Mouse (Mus musculus) bone marrow, adult 2 months (tissue): ENCODE measurements around the gene Top3a. TPM values are rescaled to one million over a fixed set of nuclear protein-coding genes. Genes with fewer than 3 reads are reported as not detected.

Experiments used
- H3K27ac ChIP-seq: fragments of 200-500 bp; 2 replicates; pipeline ENCODE4 v1.5.1; 2012; ENCODE audit warnings: low read depth, mild to moderate bottlenecking, control low read depth, inconsistent platforms, low read length; ENCODE audit not compliant: control insufficient read depth, poor library complexity, insufficient read depth
- H3K4me1 ChIP-seq: fragments of 200-500 bp; 2 replicates; pipeline ENCODE4 v1.6.1; 2011; ENCODE audit warnings: low read length; ENCODE audit not compliant: control insufficient read depth, insufficient read depth
- H3K4me3 ChIP-seq: fragments of 200-500 bp; replicated peaks from 2 replicates; pipeline ENCODE3; 2011; ENCODE audit warnings: mild to moderate bottlenecking, low read depth, low read length, control low read depth; ENCODE audit not compliant: control insufficient read depth
- CTCF ChIP-seq: fragments of 200-500 bp; IDR thresholded peaks from 2 replicates; pipeline ENCODE4 v1.5.1; 2011; ENCODE audit warnings: low read length, control low read depth; ENCODE audit not compliant: control insufficient read depth, insufficient read depth
- POLR2A ChIP-seq: fragments of 200-500 bp; IDR thresholded peaks from 2 replicates; pipeline ENCODE4 v1.6.1; 2011; ENCODE audit warnings: low read depth, mild to moderate bottlenecking, control low read depth, low read length, borderline replicate concordance; ENCODE audit not compliant: control insufficient read depth
- WGBS: fragments of 180-500 bp; shearing (Covaris S2); methylation state at CpG from one replicate; pipeline ENCODE4 v1.1.7; 2018; 5-methylcytosine and 5-hydroxymethylcytosine counted together
- polyA plus RNA-seq: library from polyadenylated mRNA; stranded (reverse); fragments of >200 nt; gene quantifications from 2 replicates; pipeline ENCODE4 v1.2.4, GENCODE M21; 2011; ENCODE audit warnings: low replicate concordance; ENCODE audit not compliant: missing spikeins, insufficient read depth, insufficient read length

The Top3a gene
- polyA plus RNA-seq, 1 experiment = 8.1 TPM

DNA sequence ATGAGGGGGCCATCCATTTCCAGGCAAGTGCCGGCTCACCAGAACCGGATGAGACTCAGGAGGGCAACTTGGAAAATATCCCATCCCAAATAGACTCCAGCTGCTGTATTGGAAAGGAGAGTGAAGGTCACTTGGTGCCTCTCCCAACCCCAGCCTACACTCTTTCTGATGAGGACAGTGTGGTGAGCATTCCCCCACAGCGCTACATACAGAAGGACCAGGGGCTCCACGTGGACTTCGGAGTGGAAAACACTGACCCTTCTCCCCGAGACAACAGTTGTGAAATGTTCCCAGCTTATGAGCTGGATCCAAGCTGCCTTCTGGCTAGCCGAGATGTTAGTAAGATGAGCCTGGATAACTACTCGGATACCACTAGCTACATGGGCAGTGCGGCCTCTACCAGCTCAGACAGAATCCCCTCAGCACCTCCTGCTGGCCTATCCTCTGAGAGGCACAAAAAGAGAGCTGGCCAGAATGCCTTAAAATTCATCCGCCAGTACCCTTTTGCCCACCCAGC, 2.6 kb upstream of the Top3a start:
- no peak overlapping the region for H3K4me3 ChIP-seq
- peaks cover 16% of the 10 kb centered on the region for H3K4me1 ChIP-seq
- no peak overlapping the region for H3K27ac ChIP-seq
- TF ChIP-seq POLR2A (no peak), CTCF (no peak)
- 86% methylated on average over 10 of the region's 10 CpGs for WGBS

DNA sequence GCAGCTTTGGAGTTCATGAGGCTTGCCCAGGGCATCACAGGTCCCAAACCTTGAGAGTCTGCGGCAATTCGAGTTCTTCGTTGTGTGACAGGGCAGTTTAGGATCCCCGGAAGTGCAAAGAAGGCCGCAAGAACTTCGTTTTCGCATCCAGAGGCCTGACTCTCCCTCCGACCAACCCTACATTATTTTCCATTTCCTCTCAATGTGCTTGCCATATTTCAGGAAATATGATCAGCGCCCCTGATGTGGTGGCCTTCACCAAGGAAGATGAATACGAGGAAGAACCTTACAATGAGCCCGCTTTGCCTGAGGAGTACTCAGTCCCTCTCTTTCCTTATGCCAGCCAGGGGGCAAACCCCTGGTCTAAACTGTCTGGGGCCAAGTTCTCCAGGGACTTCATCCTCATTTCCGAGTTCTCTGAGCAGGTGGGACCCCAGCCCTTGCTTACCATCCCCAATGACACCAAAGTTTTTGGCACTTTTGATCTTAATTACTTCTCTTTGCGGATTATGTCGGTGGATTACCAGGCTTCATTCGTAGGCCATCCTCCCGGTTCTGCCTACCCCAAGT, 721 bp upstream of the Top3a start:
- WGBS = 24% methylated on average over 16 of the region's 16 CpGs
- Histone ChIP-seq H3K4me1 (peaks cover 12% of the 10 kb centered on the region), H3K27ac (peak overlapping the region; percentile 91), H3K4me3 (peak overlapping the region; percentile 84)
- no peak for TF ChIP-seq POLR2A
- no peak for TF ChIP-seq CTCF

DNA sequence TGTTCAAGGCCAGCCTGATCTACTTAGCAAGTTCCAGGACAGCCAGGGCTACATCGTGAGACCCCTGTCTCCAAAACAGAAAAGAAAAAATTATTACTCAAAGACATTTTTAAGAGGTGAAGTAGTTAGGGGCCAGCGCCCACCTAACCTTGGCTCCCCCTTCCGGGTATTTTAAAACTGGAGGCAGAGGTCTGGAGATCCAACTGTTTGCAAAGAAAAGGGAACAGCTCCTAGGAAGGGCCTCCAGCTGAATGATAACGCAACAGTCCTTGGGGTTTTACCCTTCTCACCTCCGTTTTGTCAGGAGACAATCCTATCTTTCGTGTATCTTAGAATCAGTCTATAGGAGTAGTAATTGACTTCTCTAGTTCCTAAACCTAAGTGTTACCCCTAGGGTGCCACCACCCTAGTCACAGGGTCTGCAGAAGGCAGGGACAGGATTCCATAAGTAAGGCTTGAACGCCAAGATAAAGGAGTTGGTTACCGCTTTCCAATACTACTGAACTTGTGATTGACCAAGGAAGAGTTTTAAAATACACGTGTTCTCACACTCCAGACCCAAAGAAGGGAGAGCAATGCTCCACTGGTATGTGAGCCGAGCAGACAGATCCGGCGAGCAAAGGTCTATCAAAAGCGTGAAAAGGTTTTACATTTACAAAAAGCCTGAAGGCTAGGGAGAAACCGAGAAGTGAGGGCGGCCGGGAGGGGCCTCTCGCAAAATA, 897 bp downstream of the Top3a start:
- H3K27ac ChIP-seq = peak overlapping the region; percentile 91
- peaks cover 11% of the 10 kb centered on the region for H3K4me1 ChIP-seq
- 2% methylated on average over 17 of the region's 17 CpGs for WGBS
- H3K4me3 ChIP-seq = peak overlapping the region; percentile 84
- TF ChIP-seq POLR2A = no peak
- no peak for TF ChIP-seq CTCF

DNA sequence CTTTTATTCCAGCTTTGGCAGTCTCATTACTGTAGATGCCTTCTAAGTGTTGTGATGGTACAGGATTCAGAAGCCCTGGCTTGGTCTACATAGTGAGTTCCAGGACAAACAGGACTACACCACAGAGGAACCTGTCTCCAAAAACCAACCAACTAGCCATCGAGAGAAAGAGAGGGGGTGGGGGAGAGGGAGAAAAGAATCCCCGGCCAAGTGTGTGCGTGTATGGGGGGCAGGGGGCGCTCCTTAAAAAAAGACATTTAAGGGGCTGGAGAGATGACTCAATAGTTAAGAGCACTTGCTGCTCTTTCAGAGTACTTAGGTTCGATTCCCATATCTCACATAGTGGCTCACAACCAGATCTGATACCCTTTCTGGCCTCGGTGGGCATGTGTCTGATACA, 1.6 kb downstream of the Top3a start:
- WGBS = 47% methylated on average over 6 of the region's 6 CpGs
- TF ChIP-seq CTCF (no peak), POLR2A (no peak)
- Histone ChIP-seq H3K27ac (no peak overlapping the region), H3K4me3 (no peak overlapping the region), H3K4me1 (peaks cover 8% of the 10 kb centered on the region)

DNA sequence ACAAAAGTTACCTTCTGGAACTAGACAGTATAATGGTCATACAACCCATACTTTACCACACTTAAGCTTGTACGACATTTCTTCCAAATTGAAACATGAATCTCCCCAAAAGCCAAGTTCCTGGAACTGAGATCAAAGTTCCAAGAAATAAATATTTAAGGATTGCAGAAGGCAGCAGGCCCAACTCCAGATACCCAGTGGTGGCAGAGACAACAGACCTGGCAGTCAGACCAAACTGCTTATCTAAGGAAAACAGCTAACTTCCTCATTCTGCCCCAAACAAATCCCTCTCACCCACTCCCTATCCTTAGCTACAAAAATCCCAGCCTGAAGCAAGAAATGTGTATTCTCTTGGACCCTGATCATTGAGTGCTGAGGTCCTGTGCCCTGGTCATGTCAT, 2.3 kb downstream of the Top3a start:
- H3K4me1 ChIP-seq = peaks cover 5% of the 10 kb centered on the region
- TF ChIP-seq POLR2A (no peak), CTCF (no peak)
- 17% methylated on average over 1 of the region's 1 CpGs for WGBS
- no peak overlapping the region for H3K27ac ChIP-seq
- H3K4me3 ChIP-seq = no peak overlapping the region

DNA sequence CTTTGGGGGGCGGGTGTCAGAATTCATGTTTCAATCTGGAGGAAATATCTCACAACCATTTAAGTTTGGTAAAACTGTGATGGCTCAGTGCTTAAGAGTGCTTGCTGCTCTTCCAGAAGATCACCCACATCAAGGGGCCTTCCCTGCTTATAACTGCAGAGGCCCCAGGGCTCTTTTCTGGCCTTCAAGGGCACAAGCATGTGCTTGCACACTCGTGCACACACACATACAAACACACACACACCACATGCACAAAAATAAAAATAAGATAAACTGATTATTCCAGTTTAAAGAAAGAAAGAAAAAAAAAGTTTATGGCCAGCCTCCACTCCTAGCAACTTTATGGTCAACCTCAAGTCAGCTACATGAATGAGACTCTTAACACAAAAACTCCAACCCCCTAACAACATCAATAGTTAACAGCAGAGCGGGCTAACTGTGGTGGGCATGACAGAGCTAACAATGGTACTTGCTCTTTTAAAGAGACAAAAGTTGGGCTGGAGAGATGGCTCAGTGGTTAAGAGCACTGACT, 2.9 kb downstream of the Top3a start:
- no peak overlapping the region for H3K27ac ChIP-seq
- TF ChIP-seq POLR2A = no peak
- no peak for TF ChIP-seq CTCF
- H3K4me3 ChIP-seq = no peak overlapping the region
- WGBS = 66% methylated on average over 3 of the region's 3 CpGs
- H3K4me1 ChIP-seq = peaks cover 2% of the 10 kb centered on the region; the same call in 1 of the 2 replicates

DNA sequence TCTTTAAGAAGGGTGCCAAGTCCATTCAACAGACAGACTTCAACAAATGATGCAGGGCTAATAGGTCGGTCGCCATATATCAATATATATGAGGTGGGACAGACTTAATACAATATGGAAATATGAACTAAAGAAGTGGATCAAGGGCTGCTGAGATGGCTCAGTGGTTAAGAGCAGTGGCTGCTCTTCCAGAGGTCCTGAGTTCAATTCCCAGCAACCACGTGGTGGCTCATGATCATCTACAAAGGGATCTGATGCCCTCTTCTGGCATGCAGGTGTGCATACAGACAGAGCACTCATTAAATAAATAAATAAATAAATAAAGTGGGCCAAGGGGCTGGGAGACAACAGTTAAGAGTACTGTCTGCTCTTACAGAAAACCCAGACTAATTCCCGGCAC, 5.0 kb downstream of the Top3a start:
- H3K4me1 ChIP-seq = no peaks in the 10 kb centered on the region; the same call in 1 of the 2 replicates
- WGBS = 82% methylated on average over 4 of the region's 4 CpGs

DNA sequence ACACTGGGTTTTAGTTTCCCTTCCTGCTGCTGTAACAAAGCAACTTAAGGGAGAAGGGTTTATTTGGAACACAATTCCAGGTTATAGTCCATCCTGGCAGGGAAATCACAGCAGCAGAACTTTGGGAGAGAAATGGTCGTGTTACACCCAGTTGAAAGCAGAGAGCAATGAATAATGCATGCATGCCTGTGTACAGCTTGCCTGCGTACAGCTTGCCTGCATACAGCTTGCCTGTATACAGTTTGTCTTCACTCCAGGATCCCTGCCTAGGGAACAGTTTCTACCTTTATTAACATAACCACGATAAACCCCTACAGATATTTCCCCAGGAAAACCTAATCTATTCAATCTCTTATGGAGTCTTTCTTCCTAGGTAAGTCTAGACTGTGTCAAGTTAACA, 6.4 kb downstream of the Top3a start:
- TF ChIP-seq POLR2A (no peak), CTCF (no peak)
- H3K27ac ChIP-seq = no peak overlapping the region
- 84% methylated on average over 3 of the region's 3 CpGs for WGBS
- no peak overlapping the region for H3K4me3 ChIP-seq
- no peaks in the 10 kb centered on the region; the same call in 1 of the 2 replicates for H3K4me1 ChIP-seq

More for the DNA sequence above, 5.0 kb downstream of the Top3a start:
- TF ChIP-seq POLR2A = no peak
- TF ChIP-seq CTCF = no peak
- Histone ChIP-seq H3K4me3 (no peak overlapping the region), H3K27ac (no peak overlapping the region)

DNA sequence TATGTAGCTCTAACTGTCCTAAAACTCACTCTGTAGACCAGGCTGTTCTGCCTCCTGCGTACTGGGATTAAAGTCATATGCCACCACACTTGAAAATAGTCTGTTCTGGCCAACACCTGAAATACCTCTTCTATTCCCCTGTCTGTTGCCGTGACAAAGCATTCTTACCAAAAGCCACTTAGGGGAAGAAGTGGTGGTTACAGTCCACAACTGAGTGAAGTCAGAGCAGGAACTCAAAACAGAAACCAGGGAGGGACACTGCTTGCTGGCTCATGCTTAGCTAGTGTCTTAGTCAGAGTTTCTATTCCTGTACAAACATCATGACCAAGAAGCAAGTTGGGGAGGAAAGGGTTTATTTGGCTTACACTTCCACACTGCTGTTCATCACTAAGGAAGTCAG, 7.8 kb downstream of the Top3a start:
- H3K4me1 ChIP-seq = no peaks in the 10 kb centered on the region; the same call in 1 of the 2 replicates
- WGBS = 14% methylated on average over 2 of the region's 2 CpGs
- H3K27ac ChIP-seq = no peak overlapping the region
- no peak overlapping the region for H3K4me3 ChIP-seq
- TF ChIP-seq POLR2A (no peak), CTCF (no peak)
